Mouse (Mus musculus) thymus, adult 18-20 months (tissue): ENCODE results near the gene Ncapg.
"Not testable (repeated sequence)": the region's sequence is repeated elsewhere in the genome, so short reads cannot be mapped to it uniquely, and the experiment has no call there.

Source experiments
- DNase-seq, 2 experiments: peaks; one replicate each; pipeline ENCODE4 v3.0.0; 2022; ENCODE audit warnings: mixed read lengths in 2 of 2

Ncapg gene

GRCm38 (mm10) chr5:45669598-45670279, at the start of gene Ncapg:
Gene Ncapg, plus strand, starts transcription at chr5:45669919.
- peak; percentile 97 to 99 for DNase-seq

- DNase-seq, result no peak
Measured at GRCm38 (mm10) chr5:45621511-45621910, 48.2 kb upstream of the Ncapg start.

DNA sequence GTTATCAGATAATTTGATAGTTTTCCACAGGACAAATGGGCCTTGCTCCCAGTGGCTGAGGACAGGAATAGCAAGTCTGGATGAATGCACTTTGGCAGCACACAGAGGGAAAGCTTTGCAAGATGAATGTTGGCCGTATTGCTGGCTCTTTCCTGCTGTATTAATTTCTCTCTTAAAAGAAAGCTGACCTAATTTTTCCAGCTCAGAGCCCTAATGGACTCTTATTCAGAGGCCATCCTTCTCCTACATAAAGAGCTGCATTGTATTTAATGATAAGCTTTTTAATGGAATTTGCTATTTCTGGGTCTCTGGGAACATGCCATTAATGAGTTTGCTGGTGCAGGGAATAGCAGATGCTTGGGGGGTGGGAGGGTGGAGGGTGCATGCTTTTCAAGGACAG, 41.9 kb upstream of the Ncapg start:
- DNase-seq, result no peak

GRCm38 (mm10) chr5:45629470-45629869, 40.2 kb upstream of the Ncapg start:
- DNase-seq, result no peak

- DNase-seq, result no peak
Measured at GRCm38 (mm10) chr5:45638378-45638777, 31.3 kb upstream of the Ncapg start.

- peak; percentile 18 to 31 for DNase-seq
Measured at GRCm38 (mm10) chr5:45638806-45639714, 30.7 kb upstream of the Ncapg start, which contains the start of gene Fam184b. Gene Fam184b, minus strand, starts transcription at chr5:45639614.

DNA sequence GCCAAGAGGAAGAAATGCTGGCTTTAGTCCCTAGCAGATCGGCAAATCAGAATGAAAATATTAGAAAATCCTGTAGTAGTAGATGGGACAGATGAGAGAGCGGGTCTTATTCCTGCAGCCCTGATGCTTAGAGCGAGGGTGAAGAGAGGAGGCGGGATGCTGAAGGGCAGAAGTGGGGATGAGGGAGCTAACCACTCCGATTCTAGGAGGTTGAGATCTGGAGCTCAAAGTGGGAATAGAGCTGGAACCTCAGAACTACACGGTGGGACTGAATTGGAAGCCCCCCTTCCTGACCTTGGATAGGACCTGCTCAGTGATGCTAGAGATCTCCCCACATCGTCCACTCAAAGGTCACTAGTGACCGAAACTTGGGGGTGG, 30.0 kb upstream of the Ncapg start:
- DNase-seq, result no peak

GRCm38 (mm10) chr5:45651026-45651703, 18.6 kb upstream of the Ncapg start:
- DNase-seq, result no peak

GRCm38 (mm10) chr5:45658406-45658805, 11.3 kb upstream of the Ncapg start:
- not testable (repeated sequence) for DNase-seq

DNA sequence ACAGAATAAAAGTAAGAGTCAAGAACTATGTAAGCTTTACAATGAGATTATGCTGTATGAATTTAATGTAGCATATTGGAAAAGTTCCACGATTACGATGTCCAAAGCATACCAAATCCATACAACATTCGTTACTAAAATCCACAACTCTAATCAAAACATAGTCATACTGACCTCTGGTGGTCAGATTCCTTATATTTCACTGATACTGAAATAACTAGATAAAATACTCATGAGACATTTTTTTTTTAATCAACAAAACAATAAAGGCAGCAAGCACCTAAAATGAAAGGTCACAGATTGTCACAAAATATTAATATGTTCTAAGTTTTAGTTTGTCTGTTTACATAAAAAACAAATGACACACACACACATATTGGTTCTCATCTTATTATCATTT, 1.4 kb upstream of the Ncapg start:
- no peak for DNase-seq

DNA sequence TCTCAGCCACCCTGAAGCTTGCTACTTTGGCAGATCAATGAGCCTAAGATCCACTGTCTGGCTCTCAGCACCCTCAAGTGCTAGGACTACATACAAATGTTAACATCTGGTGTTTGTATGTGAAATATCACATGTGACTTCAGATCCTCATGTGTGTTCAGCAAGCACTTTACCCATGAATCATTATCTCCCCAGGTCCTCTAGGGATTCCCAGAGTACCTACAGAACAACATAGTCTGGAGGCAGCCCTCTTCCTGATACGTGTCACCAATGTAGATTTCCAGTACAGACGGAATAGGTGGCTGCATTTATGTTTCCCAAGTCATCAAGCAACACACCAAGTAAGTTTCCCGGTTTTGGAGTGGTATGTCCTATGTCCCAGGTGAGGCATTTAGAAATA, 888 bp upstream of the Ncapg start:
- DNase-seq, result no peak

GRCm38 (mm10) chr5:45669234-45669597, 503 bp upstream of the Ncapg start:
- DNase-seq, result no peak

DNA sequence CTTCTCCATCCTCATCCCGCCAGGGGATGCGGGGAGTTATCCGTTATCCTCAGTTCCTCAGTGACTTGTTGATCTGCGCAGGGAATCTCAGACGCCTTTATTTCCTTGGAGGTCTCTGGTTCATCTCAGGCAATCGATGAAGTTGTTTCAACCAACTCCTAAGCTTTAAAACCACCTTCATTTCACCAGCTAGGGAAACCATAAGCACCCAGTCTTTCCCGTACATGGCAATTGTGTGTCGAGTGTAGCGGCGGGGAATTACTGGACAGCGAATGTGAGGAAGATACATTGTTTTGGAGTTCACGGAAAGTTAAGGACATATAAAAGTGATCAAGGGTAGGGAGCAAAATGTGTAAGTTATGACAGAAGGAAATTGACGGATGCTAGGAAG, 556 bp downstream of the Ncapg start:
- DNase-seq, result no peak

GRCm38 (mm10) chr5:45670894-45671494, 1.3 kb downstream of the Ncapg start:
- DNase-seq, result no peak

- DNase-seq, result no peak
Measured at GRCm38 (mm10) chr5:45675032-45675431, 5.3 kb downstream of the Ncapg start.

GRCm38 (mm10) chr5:45677639-45678038, 7.9 kb downstream of the Ncapg start:
- DNase-seq, result no peak

DNA sequence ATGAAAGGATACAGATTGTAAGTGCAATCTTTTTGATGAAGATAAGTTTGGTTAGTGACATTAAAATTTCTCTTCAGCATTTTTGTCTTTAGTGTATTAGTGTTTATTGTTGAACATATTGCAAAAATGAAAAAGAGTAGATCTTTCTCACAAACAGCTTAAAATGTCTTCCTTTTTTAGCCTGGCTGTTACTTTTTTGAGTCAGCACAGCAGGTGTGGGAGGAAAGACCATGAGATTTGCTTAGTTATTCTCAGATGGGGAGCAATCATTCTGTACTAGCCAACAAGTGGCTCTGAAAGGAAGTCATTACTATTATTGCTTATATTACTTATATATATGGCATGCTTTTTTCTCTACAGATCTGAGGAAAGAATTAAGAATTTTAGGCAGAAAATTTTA, 10.2 kb downstream of the Ncapg start:
- no peak for DNase-seq

DNA sequence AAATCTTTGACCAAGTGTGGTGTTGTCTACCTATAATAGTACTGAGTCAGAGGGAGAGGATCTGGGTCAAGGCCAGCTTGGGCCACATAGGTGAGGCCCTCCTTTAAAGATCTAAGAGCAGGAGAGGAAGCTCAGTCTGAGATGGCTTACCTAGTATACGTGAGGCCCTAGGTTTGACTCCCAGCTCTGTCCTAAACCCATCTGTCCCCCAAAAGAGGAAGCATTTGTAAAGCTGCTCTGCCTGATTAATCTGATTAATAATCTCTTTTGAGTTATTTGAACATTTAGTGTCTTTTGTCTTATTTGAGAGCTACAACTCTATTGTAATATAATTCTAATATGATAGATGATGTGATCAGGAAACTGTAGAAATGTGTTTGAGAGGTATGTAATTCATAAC, 13.7 kb downstream of the Ncapg start:
- no peak for DNase-seq

DNA sequence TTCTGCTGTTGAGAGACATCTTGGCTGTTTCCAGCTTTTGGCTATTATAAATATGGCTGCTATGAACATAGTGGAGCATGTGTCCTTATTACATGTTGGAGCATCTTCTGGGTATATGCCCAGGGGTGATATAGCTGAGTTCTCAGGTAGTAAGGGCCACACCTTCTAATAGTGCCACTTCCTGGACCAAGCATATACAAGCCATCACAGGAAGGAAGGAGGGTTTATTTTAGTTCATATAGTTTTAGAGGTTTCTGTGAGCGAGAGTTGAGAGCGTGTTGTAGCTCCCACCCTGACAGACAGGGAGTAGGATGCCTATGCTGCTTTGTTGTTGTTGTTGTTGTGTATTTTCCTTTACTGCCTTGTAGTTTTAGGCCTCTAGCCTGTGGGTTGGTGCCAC, 15.5 kb downstream of the Ncapg start:
- no peak for DNase-seq

DNA sequence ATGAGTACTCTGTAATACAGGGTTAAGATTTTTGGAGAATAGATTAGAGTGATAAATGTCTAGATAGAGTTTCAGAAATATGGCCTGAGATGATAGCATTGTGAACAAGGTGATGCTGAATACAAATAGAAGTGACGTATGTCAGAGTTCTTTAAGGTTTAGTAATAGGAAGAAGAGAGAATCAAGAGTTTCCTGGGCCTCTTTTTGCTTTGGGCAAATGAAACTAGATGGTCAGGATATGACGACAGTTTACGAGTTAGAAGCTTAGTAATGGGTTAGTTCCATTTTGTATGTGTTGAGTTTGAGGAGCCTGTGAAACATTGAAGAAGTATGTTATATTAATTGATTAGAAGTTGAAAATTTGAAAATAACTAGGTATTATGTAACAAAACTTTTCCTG, 16.5 kb downstream of the Ncapg start:
- DNase-seq, result no peak

DNA sequence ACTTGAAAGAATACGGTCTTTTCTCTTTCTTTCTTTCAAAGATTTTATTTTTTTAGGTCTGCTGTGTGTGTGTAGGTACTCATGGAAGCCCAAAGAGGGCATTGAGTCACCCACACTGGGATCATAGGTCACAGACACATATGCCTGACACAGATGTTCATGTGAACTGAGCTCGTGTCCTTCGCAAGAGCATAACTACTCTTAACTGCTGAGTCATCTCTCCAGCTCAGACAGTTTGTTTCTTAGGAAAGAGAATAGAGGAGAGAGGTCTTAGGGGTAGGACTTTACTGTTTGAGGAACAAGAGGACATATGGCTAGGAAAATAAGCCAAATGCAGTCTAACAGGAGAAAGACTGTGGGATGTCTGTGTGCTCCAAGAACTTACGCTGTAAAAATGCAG, 19.4 kb downstream of the Ncapg start:
- DNase-seq, result no peak

DNA sequence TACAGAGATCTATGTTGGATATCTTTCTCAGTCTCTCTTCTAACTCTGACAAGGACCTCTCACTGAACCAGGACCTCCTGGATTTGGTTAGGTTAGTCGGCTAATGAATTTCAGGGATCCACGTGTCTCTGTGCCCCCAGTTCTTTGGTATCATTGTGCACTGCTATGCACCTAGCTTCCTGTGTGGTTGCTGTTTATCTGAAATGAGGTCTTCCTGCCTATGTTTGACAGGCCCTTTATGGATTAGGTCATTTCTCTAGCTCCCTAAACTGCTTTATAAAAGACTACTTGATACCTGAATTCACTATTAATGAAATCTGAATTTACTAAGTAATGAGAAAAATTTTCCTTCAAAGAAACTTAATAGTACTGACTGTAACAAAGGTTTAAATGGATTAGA, 21.1 kb downstream of the Ncapg start:
- DNase-seq, result no peak

DNA sequence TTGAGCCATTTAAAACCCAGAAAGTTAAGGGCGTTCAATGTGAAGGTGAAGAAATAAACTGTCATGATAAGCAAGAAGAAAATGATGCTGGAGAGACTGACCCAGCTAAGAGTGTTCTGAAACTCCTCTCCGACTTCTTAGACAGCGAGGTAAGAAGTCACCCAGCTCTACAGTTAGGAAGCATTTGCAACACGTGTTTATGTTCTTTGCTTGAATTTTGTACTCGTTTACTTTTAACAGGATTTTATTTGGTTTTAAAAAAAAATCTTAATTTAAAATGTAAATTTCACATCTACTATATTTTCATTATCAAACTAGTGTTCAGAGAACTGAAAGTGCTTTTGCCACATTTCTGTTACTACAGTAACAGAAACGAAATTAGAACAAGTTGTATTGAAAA, 22.0 kb downstream of the Ncapg start:
- no peak for DNase-seq
